Mouse (Mus musculus) stomach, embryonic 15.5 days (tissue): Measurements from ENCODE around the gene Adpgk. TPM values are rescaled to one million over a fixed set of nuclear protein-coding genes. Genes with fewer than 3 reads are reported as not detected.
A peak's percentile ranks its signal among the peaks of the same experiment; 100 is the strongest.

Experiments
- ATAC-seq: fragments of 200-750 bp; cut with Nextera tagmentation; 2 replicates; pipeline ENCODE4 v1.8.0; 2017; ENCODE audit warnings: low read depth, moderate number of reproducible peaks, moderate TSS enrichment; ENCODE audit not compliant: insufficient read depth, low FRiP score
- H3K27ac ChIP-seq: fragments of 300-500 bp; sonication (generic); 2 replicates; pipeline ENCODE4 v1.5.1; 2015; ENCODE audit warnings: mild to moderate bottlenecking, inconsistent platforms
- H3K27me3 ChIP-seq: fragments of 300-500 bp; sonication (generic); replicated peaks from 2 replicates; pipeline ENCODE4 v1.6.1; 2015; ENCODE audit warnings: inconsistent platforms
- H3K36me3 ChIP-seq: fragments of 300-500 bp; sonication (generic); 2 replicates; pipeline ENCODE4 v1.6.1; 2015; ENCODE audit warnings: inconsistent platforms
- H3K4me1 ChIP-seq: fragments of 300-500 bp; sonication (generic); 2 replicates; pipeline ENCODE4 v1.6.1; 2015; ENCODE audit warnings: inconsistent platforms
- H3K4me2 ChIP-seq: fragments of 300-500 bp; sonication (generic); 2 replicates; pipeline ENCODE4 v1.6.1; 2015; ENCODE audit warnings: mild to moderate bottlenecking, inconsistent platforms
- H3K4me3 ChIP-seq: fragments of 300-500 bp; sonication (generic); replicated peaks from 2 replicates; pipeline ENCODE4 v1.5.1; 2015; ENCODE audit warnings: inconsistent platforms
- H3K9ac ChIP-seq: fragments of 300-500 bp; sonication (generic); 2 replicates; pipeline ENCODE4 v1.6.1; 2015; ENCODE audit warnings: inconsistent platforms
- H3K9me3 ChIP-seq: fragments of 300-500 bp; sonication (generic); 2 replicates; pipeline ENCODE4 v1.6.1; 2016; ENCODE audit warnings: inconsistent platforms
- WGBS: fragments of 180-500 bp; shearing (Covaris S2); methylation state at CpG from one replicate; pipeline ENCODE4 v1.1.7; 2015; 5-methylcytosine and 5-hydroxymethylcytosine counted together
- polyA plus RNA-seq: library from polyadenylated mRNA; unstranded; fragments of >200 nt; fragmentation: Nextera tagmentation; extraction: Ambion mirVana; gene quantifications from 2 replicates; pipeline ENCODE4 v1.2.1, GENCODE M21; 2015

The Adpgk gene
- 32.0 and 39.0 TPM in 2 replicates for polyA plus RNA-seq

- H3K4me3 ChIP-seq = peak within 1 kb of the TSS; percentile 93
- H3K27me3 ChIP-seq = no peaks in the 10 kb centered on the region
- WGBS = 1% methylated on average over 58 of the region's 58 CpGs
- H3K4me2 ChIP-seq = peak within 1 kb of the TSS; percentile 65
- H3K36me3 ChIP-seq = no peaks in the 10 kb centered on the region
- ATAC-seq = peak; percentile 97
- H3K9me3 ChIP-seq = no peaks in the 10 kb centered on the region
- peaks cover 4% of the 10 kb centered on the region; the same call in 1 of the 2 replicates for H3K4me1 ChIP-seq
- peak within 1 kb of the TSS; percentile 90 for H3K27ac ChIP-seq
- H3K9ac ChIP-seq = peak within 1 kb of the TSS; percentile 91
Measured at GRCm38 (mm10) chr9:59290957-59291687, at the start of gene Adpgk. Adpgk (plus strand) TSS chr9:59291558.

GRCm38 (mm10) chr9:59245181-59245580 lies 46.2 kb upstream of the Adpgk start:
- H3K4me3 ChIP-seq = no peak overlapping the region
- ATAC-seq = 0 out of 2 replicates have a peak, but pooled peaks have one; percentile 18
- H3K27me3 ChIP-seq = no peaks in the 10 kb centered on the region
- 33% methylated on average over 7 of the region's 7 CpGs for WGBS
- no peak overlapping the region for H3K4me2 ChIP-seq
- H3K36me3 ChIP-seq = no peaks in the 10 kb centered on the region
- no peak overlapping the region for H3K27ac ChIP-seq
- no peaks in the 10 kb centered on the region for H3K9me3 ChIP-seq
- peaks cover 10% of the 10 kb centered on the region; the same call in 1 of the 2 replicates for H3K4me1 ChIP-seq
- no peak overlapping the region for H3K9ac ChIP-seq

GRCm38 (mm10) chr9:59246456-59247029 lies 44.8 kb upstream of the Adpgk start:
- no peak for ATAC-seq
- Histone ChIP-seq H3K27ac (no peak overlapping the region), H3K4me3 (no peak overlapping the region), H3K9me3 (no peaks in the 10 kb centered on the region), H3K36me3 (no peaks in the 10 kb centered on the region), H3K4me2 (no peak overlapping the region), H3K4me1 (peaks cover 10% of the 10 kb centered on the region; the same call in 1 of the 2 replicates), H3K27me3 (no peaks in the 10 kb centered on the region), H3K9ac (no peak overlapping the region)
- 30% methylated on average over 6 of the region's 6 CpGs for WGBS

- H3K36me3 ChIP-seq = no peaks in the 10 kb centered on the region
- no peaks in the 10 kb centered on the region for H3K9me3 ChIP-seq
- no peak for ATAC-seq
- no peak overlapping the region for H3K27ac ChIP-seq
- 60% methylated on average over 3 of the region's 3 CpGs for WGBS
- H3K4me1 ChIP-seq = peaks cover 10% of the 10 kb centered on the region; the same call in 1 of the 2 replicates
- H3K27me3 ChIP-seq = no peaks in the 10 kb centered on the region
- no peak overlapping the region for H3K4me3 ChIP-seq
- H3K4me2 ChIP-seq = no peak overlapping the region
- no peak overlapping the region for H3K9ac ChIP-seq
Measured at GRCm38 (mm10) chr9:59249359-59249758, 42.0 kb upstream of the Adpgk start.

GRCm38 (mm10) chr9:59250272-59250671 lies 41.1 kb upstream of the Adpgk start:
- H3K27ac ChIP-seq = no peak overlapping the region
- no peak overlapping the region for H3K4me3 ChIP-seq
- no peaks in the 10 kb centered on the region for H3K27me3 ChIP-seq
- H3K4me1 ChIP-seq = peaks cover 10% of the 10 kb centered on the region; the same call in 1 of the 2 replicates
- 64% methylated on average over 3 of the region's 3 CpGs for whole genome bisulfite sequencing
- no peaks in the 10 kb centered on the region for H3K36me3 ChIP-seq
- no peaks in the 10 kb centered on the region for H3K9me3 ChIP-seq
- no peak overlapping the region for H3K4me2 ChIP-seq
- H3K9ac ChIP-seq = no peak overlapping the region
- ATAC-seq = no peak

- no peaks in the 10 kb centered on the region for H3K9me3 ChIP-seq
- no peak overlapping the region for H3K4me2 ChIP-seq
- H3K27me3 ChIP-seq = no peaks in the 10 kb centered on the region
- WGBS = 43% methylated on average over 5 of the region's 5 CpGs
- H3K9ac ChIP-seq = no peak overlapping the region
- H3K27ac ChIP-seq = no peak overlapping the region
- no peak overlapping the region for H3K4me3 ChIP-seq
- ATAC-seq = peak; percentile 60; the same call in 1 of the 2 replicates
- H3K4me1 ChIP-seq = 0 out of 2 replicates have a peak, but pooled peaks cover 1% of the 10 kb centered on the region
- no peaks in the 10 kb centered on the region for H3K36me3 ChIP-seq
Measured at GRCm38 (mm10) chr9:59254716-59255421, 36.5 kb upstream of the Adpgk start.

- Histone ChIP-seq H3K36me3 (no peaks in the 10 kb centered on the region), H3K9me3 (no peaks in the 10 kb centered on the region), H3K4me3 (no peak overlapping the region), H3K27me3 (no peaks in the 10 kb centered on the region), H3K4me2 (no peak overlapping the region), H3K27ac (no peak overlapping the region), H3K9ac (no peak overlapping the region), H3K4me1 (0 out of 2 replicates have a peak, but pooled peaks cover 5% of the 10 kb centered on the region)
- no peak for ATAC-seq
- WGBS = 40% methylated on average over 9 of the region's 9 CpGs
Measured at GRCm38 (mm10) chr9:59259806-59260454, 31.4 kb upstream of the Adpgk start.

GRCm38 (mm10) chr9:59266332-59266731 lies 25.0 kb upstream of the Adpgk start:
- Histone ChIP-seq H3K9me3 (no peaks in the 10 kb centered on the region), H3K4me1 (0 out of 2 replicates have a peak, but pooled peaks cover 3% of the 10 kb centered on the region), H3K27ac (no peak overlapping the region), H3K36me3 (no peaks in the 10 kb centered on the region), H3K4me3 (no peak overlapping the region), H3K4me2 (no peak overlapping the region), H3K9ac (no peak overlapping the region), H3K27me3 (no peaks in the 10 kb centered on the region)
- WGBS = 61% methylated on average over 6 of the region's 6 CpGs
- ATAC-seq = no peak

- Histone ChIP-seq H3K27me3 (no peaks in the 10 kb centered on the region), H3K4me2 (no peak overlapping the region), H3K4me3 (no peak overlapping the region), H3K27ac (no peak overlapping the region), H3K36me3 (no peaks in the 10 kb centered on the region), H3K9ac (no peak overlapping the region), H3K4me1 (0 out of 2 replicates have a peak, but pooled peaks cover 3% of the 10 kb centered on the region), H3K9me3 (no peaks in the 10 kb centered on the region)
- ATAC-seq = peak; percentile 48
- 17% methylated on average over 5 of the region's 5 CpGs for WGBS
Measured at GRCm38 (mm10) chr9:59269728-59270127, 21.6 kb upstream of the Adpgk start.

GRCm38 (mm10) chr9:59271081-59271480 lies 20.3 kb upstream of the Adpgk start:
- H3K27me3 ChIP-seq = no peaks in the 10 kb centered on the region
- 20% methylated on average over 4 of the region's 4 CpGs for whole genome bisulfite sequencing
- H3K4me2 ChIP-seq = no peak overlapping the region
- no peak for ATAC-seq
- peak overlapping the region; percentile 58 for H3K27ac ChIP-seq
- H3K4me3 ChIP-seq = no peak overlapping the region
- H3K9me3 ChIP-seq = no peaks in the 10 kb centered on the region
- H3K4me1 ChIP-seq = 0 out of 2 replicates have a peak, but pooled peaks cover 3% of the 10 kb centered on the region
- no peaks in the 10 kb centered on the region for H3K36me3 ChIP-seq
- H3K9ac ChIP-seq = no peak overlapping the region

GRCm38 (mm10) chr9:59271711-59272110 lies 19.6 kb upstream of the Adpgk start:
- peak; percentile 95 for ATAC-seq
- Histone ChIP-seq H3K4me2 (no peak overlapping the region), H3K27ac (peak overlapping the region; percentile 58), H3K27me3 (no peaks in the 10 kb centered on the region), H3K36me3 (no peaks in the 10 kb centered on the region), H3K4me1 (0 out of 2 replicates have a peak, but pooled peaks cover 3% of the 10 kb centered on the region), H3K9me3 (no peaks in the 10 kb centered on the region), H3K4me3 (no peak overlapping the region), H3K9ac (no peak overlapping the region)
- WGBS = 31% methylated on average over 6 of the region's 6 CpGs
